Comparison of ENCODE assay signal across 20 mouse cellular contexts in genomic region chr6:101048431-101048830, GRCm38 (mm10).
A peak's percentile ranks its signal among the peaks of the same experiment; 100 is the strongest.
DNase-seq lines count a peak whose midpoint lies in the region; ATAC-seq and TF ChIP-seq lines count a peak whose summit lies in the region.
"Had no signal": no experiment of that assay in that cellular context is flagged by ENCODE, and none has a peak within 500 bp of the region (broad histone marks: within the 10 kb centered on the region; RNA-seq: fewer than 3 reads in every experiment).

No protein-coding gene starts in this region.

- no peak overlapping the region for H3K4me3 ChIP-seq in midbrain, embryonic 10.5 days
- no peak overlapping the region for H3K4me3 ChIP-seq in midbrain, postnatal 0 days (ENCODE audit: low read depth, low read length)
- H3K4me3 ChIP-seq in limb, embryonic 10.5 days: no peak overlapping the region
- H3K4me3 ChIP-seq: erythroblast, embryonic 14.5 days; heart, embryonic 13.5 days; stomach, embryonic 15.5 days had no signal

- no peak for ATAC-seq in midbrain, postnatal 0 days (ENCODE audit: low FRiP score)
- ATAC-seq: CD4-positive, CD25-positive, alpha-beta regulatory T cell, adult 4 months; lung, postnatal 0 days had no signal

- peak overlapping the region; percentile 80 for H3K27ac ChIP-seq in midbrain, embryonic 10.5 days (replicated peaks)
- H3K27ac ChIP-seq in midbrain, postnatal 0 days (ENCODE audit: low read depth, low read length): no peak overlapping the region
- 0 out of 2 replicates have a peak overlapping the region, but pooled peaks have one; percentile 68 for H3K27ac ChIP-seq in limb, embryonic 10.5 days
- H3K27ac ChIP-seq: heart, embryonic 13.5 days; stomach, embryonic 15.5 days had no signal

- peak; percentile 8 for DNase-seq in embryo, embryonic 10.5 days (ENCODE audit: low spot score)
- no peak for DNase-seq in embryo, embryonic 10 days (ENCODE audit: low spot score)
- no peak for DNase-seq in midbrain, embryonic 10.5 days (ENCODE audit: low spot score)
- no peak for DNase-seq in midbrain, postnatal 0 days (ENCODE audit: low spot score)
- no peak for DNase-seq in limb, embryonic 10.5 days (ENCODE audit: low spot score)
- DNase-seq in thymus, adult 18-20 months: no peak
- DNase-seq in thymus, postnatal 10 days (ENCODE audit: low spot score in 2 of 2): no peak
- DNase-seq: cerebellum, adult 11-12 months; cerebellum, postnatal 14 days; gastrocnemius, postnatal 14 days; heart, adult 18-20 months; kidney, adult 18-20 months; kidney, postnatal 25 days; liver; right cerebral cortex, postnatal 25 days had no signal

- peaks cover 38% of the 10 kb centered on the region for H3K4me1 ChIP-seq in midbrain, embryonic 10.5 days
- peaks cover 6% of the 10 kb centered on the region; the same call in 1 of the 2 replicates for H3K4me1 ChIP-seq in midbrain, postnatal 0 days (ENCODE audit: insufficient read depth, low read length)
- H3K4me1 ChIP-seq in limb, embryonic 10.5 days: peaks cover 13% of the 10 kb centered on the region
- H3K4me1 ChIP-seq: heart, embryonic 13.5 days; stomach, embryonic 15.5 days had no signal

- WGBS in midbrain, embryonic 10.5 days: 53% methylated on average over 1 of the region's 1 CpGs
- 39% methylated on average over 1 of the region's 1 CpGs for WGBS in midbrain, postnatal 0 days
- 76% methylated on average over 1 of the region's 1 CpGs for WGBS in limb, embryonic 10.5 days

- no peak overlapping the region for H3K9ac ChIP-seq in midbrain, postnatal 0 days (replicated peaks; ENCODE audit: low read length, poor library complexity, severe bottlenecking)
- H3K9ac ChIP-seq: heart, embryonic 13.5 days; stomach, embryonic 15.5 days had no signal

- no peak overlapping the region for H3K4me2 ChIP-seq in midbrain, postnatal 0 days (ENCODE audit: low read depth, low read length, poor library complexity, severe bottlenecking)
- H3K4me2 ChIP-seq: heart, embryonic 13.5 days; stomach, embryonic 15.5 days had no signal

- H3K9me3 ChIP-seq in midbrain, embryonic 10.5 days (replicated peaks): no peaks in the 10 kb centered on the region
- no peaks in the 10 kb centered on the region for H3K9me3 ChIP-seq in midbrain, postnatal 0 days (ENCODE audit: low read length)
- no peaks in the 10 kb centered on the region for H3K9me3 ChIP-seq in limb, embryonic 10.5 days (replicated peaks)
- H3K9me3 ChIP-seq: heart, embryonic 13.5 days; stomach, embryonic 15.5 days had no signal

- no peak for TF ChIP-seq CTCF in midbrain, postnatal 0 days (IDR thresholded peaks at IDR 0.05)

- H3K27me3 ChIP-seq in midbrain, embryonic 10.5 days (ENCODE audit: low read depth, poor library complexity, severe bottlenecking): 0 out of 2 replicates have a peak, but pooled peaks cover 5% of the 10 kb centered on the region
- no peaks in the 10 kb centered on the region for H3K27me3 ChIP-seq in midbrain, postnatal 0 days (ENCODE audit: insufficient read depth, low read length)
- H3K27me3 ChIP-seq in limb, embryonic 10.5 days (ENCODE audit: low read depth, poor library complexity, severe bottlenecking): no peaks in the 10 kb centered on the region
- H3K27me3 ChIP-seq: heart, embryonic 13.5 days; stomach, embryonic 15.5 days had no signal

- H3K36me3 ChIP-seq in midbrain, embryonic 10.5 days: no peaks in the 10 kb centered on the region
- no peaks in the 10 kb centered on the region for H3K36me3 ChIP-seq in midbrain, postnatal 0 days (ENCODE audit: insufficient read depth, low read length)
- H3K36me3 ChIP-seq in limb, embryonic 10.5 days: no peaks in the 10 kb centered on the region
- H3K36me3 ChIP-seq: heart, embryonic 13.5 days; stomach, embryonic 15.5 days had no signal
